Mouse (Mus musculus): ENCODE measurements at regions not wholly inside any gene's neighbourhood (a gene's known extent, or its start where the extent isn't known, plus 50 kb on each side); places are given as distances from the start of the nearest gene placed in this dataset.
A peak's percentile ranks its signal among the peaks of the same experiment; 100 is the strongest.

- ATAC-seq = no peak
Measured at GRCm38 (mm10) chr13:85570886-85571527, 282.1 kb upstream of the Rasa1 start.

- no peak for ATAC-seq
Measured at GRCm38 (mm10) chr13:85557821-85558220, 268.9 kb upstream of the Rasa1 start.

DNA sequence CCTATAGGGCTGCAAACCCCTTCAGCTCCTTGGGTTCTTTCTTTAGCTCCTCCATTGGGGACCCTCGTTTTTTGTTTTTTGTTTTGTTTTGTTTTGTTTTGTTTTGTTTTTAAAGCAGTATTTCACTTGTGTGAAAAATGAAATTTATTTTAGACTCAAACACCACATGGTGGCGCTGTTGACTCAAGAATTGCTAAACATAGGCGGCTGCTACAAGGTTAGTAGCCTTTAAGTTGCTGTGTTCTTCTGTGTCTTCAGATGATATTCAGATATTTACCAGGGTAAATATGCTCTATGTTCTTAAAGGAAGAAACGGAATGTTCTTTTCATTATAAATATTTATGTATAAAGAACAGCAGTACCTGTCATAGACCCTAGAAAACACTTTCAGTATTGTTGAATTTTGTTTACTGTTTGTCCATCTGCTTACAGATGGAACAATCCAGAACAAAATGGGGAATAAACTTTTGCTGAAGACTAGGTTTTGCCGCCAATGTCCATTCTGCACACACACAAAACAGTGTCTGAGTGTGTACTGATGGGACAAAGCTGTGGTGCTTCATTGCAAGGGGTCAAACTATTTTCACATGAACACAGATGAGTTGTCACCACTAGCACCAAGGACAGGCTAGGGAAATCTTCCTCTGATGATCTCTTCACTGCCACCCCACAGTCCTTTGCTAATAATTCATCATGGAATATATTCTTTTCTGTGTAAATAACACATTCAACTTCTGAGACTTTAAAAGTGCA lies 267.3 kb upstream of the Rasa1 start:
- ATAC-seq = peak; percentile 78

GRCm38 (mm10) chr13:85553072-85553471 lies 264.1 kb upstream of the Rasa1 start:
- ATAC-seq = no peak

DNA sequence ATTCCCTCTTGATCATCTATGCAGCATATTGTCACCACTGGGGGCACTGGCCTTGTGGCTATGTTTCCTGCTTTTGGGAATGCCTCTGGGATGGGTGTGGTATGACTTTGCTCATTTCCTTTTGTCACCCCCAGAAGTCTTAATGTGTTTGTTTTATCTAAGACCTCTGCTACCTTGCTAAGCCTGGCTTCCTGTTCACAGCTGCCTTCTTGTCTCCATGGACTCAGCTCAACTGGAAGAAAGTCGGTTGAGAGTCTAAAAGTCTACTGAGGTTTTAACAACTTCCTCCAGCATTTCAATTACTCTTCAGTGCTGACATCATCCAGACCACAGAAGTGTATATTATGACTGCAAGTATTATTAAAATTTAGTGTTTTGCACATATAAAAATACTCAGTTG lies 220.7 kb upstream of the Rasa1 start:
- ATAC-seq = peak; percentile 49

DNA sequence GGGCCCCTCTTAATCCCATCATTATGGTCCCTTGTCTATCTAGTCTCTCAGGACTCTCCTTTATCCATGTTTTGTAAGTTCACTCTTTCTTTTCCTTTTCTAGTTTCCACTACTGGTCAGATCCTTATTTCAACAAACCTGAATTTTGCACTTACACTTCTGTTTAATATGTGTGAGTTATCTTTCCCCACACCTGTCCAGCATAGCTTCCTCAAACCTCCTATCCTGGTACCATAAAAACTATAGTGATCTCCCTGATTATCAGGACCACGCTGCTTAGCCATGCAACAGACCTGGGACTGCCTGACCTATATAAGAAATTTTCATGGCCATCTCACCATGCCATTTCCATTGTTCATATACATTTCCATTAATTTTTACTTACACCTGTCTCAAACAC lies 219.6 kb upstream of the Rasa1 start:
- no peak for ATAC-seq

DNA sequence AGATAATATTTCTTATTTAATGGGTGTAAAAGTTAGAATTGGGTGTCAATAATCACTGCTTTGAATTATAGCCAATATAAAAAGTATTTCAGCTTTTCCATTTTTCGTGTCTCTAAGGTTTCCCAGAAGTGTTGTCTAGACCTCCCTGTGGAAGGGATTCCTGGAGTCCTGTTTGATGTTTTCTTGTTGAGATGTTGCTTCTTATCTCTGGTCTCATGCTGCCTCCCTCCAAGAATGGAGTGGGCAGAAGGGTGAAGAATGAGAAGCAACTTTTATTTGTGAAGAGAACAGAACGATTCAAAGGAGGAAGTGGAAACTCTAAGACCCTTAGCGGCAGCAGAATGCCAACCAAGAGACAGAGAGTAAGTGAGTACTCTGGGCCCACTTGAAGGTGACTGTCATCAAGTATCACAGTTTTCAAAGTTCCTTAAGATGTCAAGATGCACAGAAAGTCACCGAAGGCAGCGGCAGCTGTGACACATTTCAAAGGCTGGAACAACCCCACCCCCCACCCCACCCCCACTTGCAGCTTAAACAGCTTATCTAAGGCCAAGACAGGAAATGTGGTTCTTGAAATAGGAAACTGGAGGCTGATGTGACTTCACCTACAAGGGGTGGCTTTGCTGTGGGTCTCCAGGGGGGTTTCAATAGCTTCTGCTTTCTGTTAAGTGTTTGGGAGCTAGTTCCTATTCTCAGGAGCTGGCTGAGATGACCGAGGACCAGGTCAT lies 218.6 kb upstream of the Rasa1 start:
- ATAC-seq = peak; percentile 54

DNA sequence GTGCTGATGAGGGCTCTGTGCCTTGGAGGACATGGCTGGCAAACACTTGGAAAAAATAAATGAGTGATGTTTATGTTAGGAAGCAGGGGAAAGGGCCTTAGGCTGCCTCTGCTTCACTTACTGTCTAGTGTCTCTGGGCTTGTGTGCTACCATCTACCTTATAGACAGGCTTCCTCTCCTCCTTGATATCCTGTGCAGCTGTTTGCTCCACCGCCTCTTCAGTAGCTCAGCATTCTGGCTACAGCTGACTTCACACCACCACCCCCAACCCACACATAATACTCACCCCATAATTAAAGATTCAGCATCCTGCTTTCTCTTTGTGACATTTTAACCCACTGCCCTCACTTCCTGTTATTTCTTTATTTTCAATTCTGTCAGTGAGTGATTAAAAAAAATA lies 217.9 kb upstream of the Rasa1 start:
- ATAC-seq = peak; percentile 74

GRCm38 (mm10) chr13:85506030-85506429 lies 217.1 kb upstream of the Rasa1 start:
- no peak for ATAC-seq

GRCm38 (mm10) chr13:85505046-85505445 lies 216.1 kb upstream of the Rasa1 start:
- ATAC-seq = peak; percentile 28

GRCm38 (mm10) chr13:85504001-85504400 lies 215.1 kb upstream of the Rasa1 start:
- ATAC-seq = no peak

GRCm38 (mm10) chr13:85498696-85499095 lies 209.8 kb upstream of the Rasa1 start:
- ATAC-seq = peak; percentile 84

DNA sequence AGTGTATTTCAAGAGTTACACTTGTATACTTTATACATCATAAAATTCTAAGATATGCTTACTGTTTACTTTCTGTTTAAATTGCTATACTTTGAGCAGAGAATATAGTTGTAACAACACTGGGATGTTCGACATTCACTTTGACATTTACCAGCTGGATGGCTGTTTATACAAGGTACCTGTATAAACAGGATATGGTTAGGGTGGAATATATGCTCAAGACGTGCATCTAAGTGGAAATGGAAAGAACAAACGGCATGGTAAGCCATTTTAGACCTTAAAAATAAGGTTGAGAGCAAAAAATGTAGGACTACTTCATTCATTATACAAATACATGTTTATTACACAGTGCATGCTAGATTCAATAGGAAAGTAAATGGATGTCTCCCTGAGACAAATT lies 195.9 kb upstream of the Rasa1 start:
- ATAC-seq = peak; percentile 51

DNA sequence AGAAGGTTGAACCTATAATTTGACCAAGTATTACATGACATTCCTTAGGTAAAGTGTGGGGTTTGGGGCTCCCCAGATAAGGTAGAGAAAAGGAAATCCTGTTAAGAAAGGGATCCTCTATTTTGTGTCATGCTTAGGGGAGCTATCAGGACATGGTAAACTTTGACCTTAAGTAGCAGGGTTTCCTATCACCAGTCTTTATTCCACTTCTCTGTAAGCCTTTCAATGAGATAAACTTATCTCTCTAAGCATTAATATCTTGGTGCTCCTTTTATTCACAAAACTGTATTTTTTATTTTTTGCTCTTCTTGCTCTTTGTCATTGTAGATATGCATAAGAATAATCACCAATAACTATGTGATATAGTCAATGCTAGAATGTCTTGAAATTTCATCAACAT lies 194.4 kb upstream of the Rasa1 start:
- no peak for ATAC-seq

- ATAC-seq = peak; percentile 59
Measured at GRCm38 (mm10) chr13:85479405-85479804, 190.5 kb upstream of the Rasa1 start.

DNA sequence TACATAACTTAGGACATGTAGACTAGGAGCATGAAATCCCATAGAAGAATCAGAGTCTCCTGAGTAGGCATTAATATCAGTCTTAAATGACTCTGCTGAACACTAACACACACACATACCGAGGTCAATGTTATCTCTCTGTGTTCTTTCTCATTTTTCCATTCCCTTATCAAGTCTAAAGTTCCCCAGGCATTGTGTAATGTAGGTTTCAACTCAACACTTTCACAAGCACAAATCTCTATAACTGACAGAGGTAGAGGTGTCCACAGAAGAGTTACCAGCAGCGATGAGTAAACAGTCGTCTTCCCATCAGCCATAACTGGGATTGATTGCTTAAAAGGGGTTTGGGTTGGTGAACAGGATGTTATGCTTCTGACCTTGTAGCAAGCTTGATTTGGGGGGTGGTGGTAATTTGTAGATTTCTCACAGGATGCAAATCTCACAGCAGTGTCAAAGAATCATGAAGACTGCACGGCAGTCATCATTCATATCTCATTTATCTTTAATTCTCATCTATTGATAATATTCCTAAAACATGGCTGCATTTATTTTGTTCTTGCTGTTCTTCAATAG lies 187.4 kb upstream of the Rasa1 start:
- peak; percentile 59 for ATAC-seq

DNA sequence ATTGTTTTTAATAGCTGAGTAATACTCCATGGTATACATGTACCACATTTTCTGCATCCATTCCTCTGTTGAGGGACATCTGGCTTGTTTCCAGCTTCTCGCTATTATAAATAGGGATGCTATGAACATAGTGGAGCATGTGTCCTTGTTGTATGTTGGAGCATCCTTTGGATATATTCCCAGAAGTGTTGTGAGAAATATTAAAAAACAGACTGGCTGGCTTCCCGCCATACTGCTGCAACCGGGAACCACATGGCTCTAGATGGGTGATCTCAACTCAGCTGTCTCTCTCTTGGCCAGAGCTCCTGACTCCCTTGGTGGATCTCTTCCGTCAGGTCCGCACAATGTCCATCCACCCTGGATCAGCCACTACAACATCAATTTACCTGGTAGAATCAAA lies 182.4 kb upstream of the Rasa1 start:
- no peak for ATAC-seq

DNA sequence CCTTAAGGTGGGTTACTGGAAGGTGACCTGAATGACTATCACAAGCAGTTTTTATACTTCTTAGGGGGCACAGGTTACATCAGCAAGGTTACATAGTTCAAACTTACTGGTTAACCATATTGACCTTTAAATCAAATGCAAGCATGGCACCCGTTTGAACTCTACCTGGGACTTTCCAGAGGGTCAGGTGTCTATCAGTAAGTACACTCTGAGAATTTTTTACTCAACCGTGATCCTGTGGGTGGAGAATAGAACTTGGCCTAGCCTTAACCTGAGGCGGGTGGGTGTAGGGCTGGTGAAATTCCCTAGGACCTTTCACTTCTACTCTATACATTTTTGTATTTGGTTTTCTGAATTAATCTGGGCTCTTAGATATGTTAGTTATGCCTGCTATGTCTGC lies 170.5 kb upstream of the Rasa1 start:
- peak; percentile 71 for ATAC-seq

GRCm38 (mm10) chr13:85458611-85459010 lies 169.7 kb upstream of the Rasa1 start:
- ATAC-seq = peak; percentile 66

- no peak for ATAC-seq
Measured at GRCm38 (mm10) chr13:85439581-85439980, 150.7 kb upstream of the Rasa1 start.

GRCm38 (mm10) chr13:85437875-85438274 lies 148.9 kb upstream of the Rasa1 start:
- ATAC-seq = no peak

DNA sequence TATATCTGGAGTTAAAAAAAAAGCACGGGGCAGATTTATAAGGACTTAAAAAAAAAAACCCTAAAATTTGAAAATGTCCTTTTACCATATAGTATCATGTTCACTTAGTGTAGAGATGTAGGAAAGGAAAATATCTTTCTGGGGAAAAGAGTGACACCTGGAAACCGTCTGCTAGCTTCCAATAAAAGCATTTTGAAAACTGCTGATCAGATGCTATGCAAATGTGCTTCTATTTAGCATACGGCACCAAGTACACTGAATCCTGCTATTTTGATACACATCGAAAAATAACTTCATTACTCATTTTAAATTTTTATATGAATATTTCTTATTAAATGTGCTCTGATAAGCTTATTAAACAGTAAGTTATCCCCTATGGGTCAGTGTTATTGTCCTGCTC lies 148.1 kb upstream of the Rasa1 start:
- ATAC-seq = no peak

GRCm38 (mm10) chr13:85436254-85436653 lies 147.3 kb upstream of the Rasa1 start:
- ATAC-seq = no peak

All from inflammation-experienced regulatory T-cells, adult 6 months (primary cell).